In genomic region chr2:52036929-52037595, GRCm38 (mm10) we compare ENCODE assay signal across 9 mouse cellular contexts. TPM values are rescaled to one million over a fixed set of nuclear protein-coding genes. Genes with fewer than 3 reads are reported as not detected.
DNase-seq lines count a peak whose midpoint lies in the region; ATAC-seq and TF ChIP-seq lines count a peak whose summit lies in the region.
"Had no signal": no experiment of that assay in that cellular context is flagged by ENCODE, and none has a peak within 500 bp of the region (broad histone marks: within the 10 kb centered on the region; RNA-seq: fewer than 3 reads in every experiment).

No protein-coding gene starts in this region.

- H3K4me2 ChIP-seq in forebrain, embryonic 14.5 days (ENCODE audit: low read length), result peak overlapping the region; percentile 73
- peak overlapping the region; percentile 57; the same call in 1 of the 2 replicates for H3K4me2 ChIP-seq in liver, embryonic 11.5 days
- peak overlapping the region; percentile 48 for H3K4me2 ChIP-seq in stomach, embryonic 14.5 days (replicated peaks; ENCODE audit: low read depth, low read length)

- no peak overlapping the region for H3K4me3 ChIP-seq in liver, adult 2 months (ENCODE audit: insufficient read depth, low read depth, low read length)
- H3K4me3 ChIP-seq in forebrain, embryonic 14.5 days (ENCODE audit: low read depth, low read length), result 0 out of 2 replicates have a peak overlapping the region, but pooled peaks have one; percentile 43
- H3K4me3 ChIP-seq in liver, embryonic 11.5 days (ENCODE audit: low read depth, low read length), result no peak overlapping the region
- peak overlapping the region; percentile 39; the same call in 1 of the 2 replicates for H3K4me3 ChIP-seq in stomach, embryonic 14.5 days (ENCODE audit: low read depth, low read length)

- no peak for TF ChIP-seq POLR2A in liver, adult 2 months (IDR thresholded peaks at IDR 0.05; ENCODE audit: extremely low read depth, insufficient read depth, low read length)

- no peaks in the 10 kb centered on the region for H3K79me2 ChIP-seq in liver, adult 2 months (ENCODE audit: control insufficient read depth, insufficient read depth, low read length)

- WGBS in liver, adult 2 months, result 43% methylated on average over 10 of the region's 11 CpGs
- WGBS in forebrain, embryonic 14.5 days, result 32% methylated on average over 11 of the region's 11 CpGs
- WGBS in liver, embryonic 11.5 days, result 49% methylated on average over 10 of the region's 11 CpGs
- 52% methylated on average over 9 of the region's 11 CpGs for WGBS in stomach, embryonic 14.5 days

- peak; percentile 19 for DNase-seq in liver, adult 2 months (ENCODE audit: extremely low read depth, low read depth, low spot score)
- DNase-seq in liver, result no peak
- peak; percentile 32 for DNase-seq in forebrain, embryonic 14.5 days (ENCODE audit: low spot score)
- DNase-seq in liver, embryonic 11.5 days (ENCODE audit: low spot score), result no peak
- no peak for DNase-seq in layer of hippocampus, adult 18-20 months (ENCODE audit: low spot score in 2 of 2)
- no peak for DNase-seq in right cerebral cortex, adult 2 months (ENCODE audit: low spot score in 2 of 2)
- DNase-seq in right cerebral cortex, postnatal 14 days, result no peak

- H3K4me1 ChIP-seq in liver, adult 2 months (ENCODE audit: control insufficient read depth, insufficient read depth, low read length), result no peaks in the 10 kb centered on the region
- peaks cover 5% of the 10 kb centered on the region for H3K4me1 ChIP-seq in forebrain, embryonic 14.5 days (ENCODE audit: control insufficient read depth, insufficient read depth, low read length)
- no peaks in the 10 kb centered on the region for H3K4me1 ChIP-seq in liver, embryonic 11.5 days (replicated peaks; ENCODE audit: control insufficient read depth, insufficient read depth, low read length)
- no peaks in the 10 kb centered on the region for H3K4me1 ChIP-seq in stomach, embryonic 14.5 days (ENCODE audit: control insufficient read depth, insufficient read depth, low read length)

- no peaks in the 10 kb centered on the region for H3K27me3 ChIP-seq in liver, adult 2 months (ENCODE audit: control insufficient read depth, insufficient read depth, low read length)
- H3K27me3 ChIP-seq in forebrain, embryonic 14.5 days (replicated peaks; ENCODE audit: control insufficient read depth, insufficient read depth, low read length), result no peaks in the 10 kb centered on the region
- H3K27me3 ChIP-seq in liver, embryonic 11.5 days (replicated peaks; ENCODE audit: control insufficient read depth, insufficient read depth, low read length), result peaks cover 3% of the 10 kb centered on the region
- no peaks in the 10 kb centered on the region for H3K27me3 ChIP-seq in stomach, embryonic 14.5 days (ENCODE audit: control insufficient read depth, insufficient read depth, low read length)

- no peak overlapping the region for H3K9ac ChIP-seq in liver, adult 2 months (ENCODE audit: low read depth, low read length)
- H3K9ac ChIP-seq in forebrain, embryonic 14.5 days (ENCODE audit: low read length), result no peak overlapping the region
- no peak overlapping the region for H3K9ac ChIP-seq in liver, embryonic 11.5 days (ENCODE audit: low read depth, low read length)
- no peak overlapping the region for H3K9ac ChIP-seq in stomach, embryonic 14.5 days (replicated peaks; ENCODE audit: low read depth, low read length)

- peak; percentile 71 for ATAC-seq in forebrain, embryonic 14.5 days
- no peak for ATAC-seq in liver, embryonic 11.5 days (replicated peaks; ENCODE audit: low FRiP score)
- no peak for ATAC-seq in stomach, embryonic 14.5 days (ENCODE audit: insufficient number of reproducible peaks, insufficient read depth, low FRiP score, low read depth)

- no peaks in the 10 kb centered on the region for H3K36me3 ChIP-seq in liver, adult 2 months (ENCODE audit: control insufficient read depth, insufficient read depth, low read length)
- no peaks in the 10 kb centered on the region for H3K36me3 ChIP-seq in forebrain, embryonic 14.5 days (ENCODE audit: control insufficient read depth, insufficient read depth, low read length)
- H3K36me3 ChIP-seq in liver, embryonic 11.5 days (ENCODE audit: control insufficient read depth, insufficient read depth, low read length), result no peaks in the 10 kb centered on the region
- no peaks in the 10 kb centered on the region for H3K36me3 ChIP-seq in stomach, embryonic 14.5 days (ENCODE audit: control insufficient read depth, insufficient read depth, low read length)

- H3K9me3 ChIP-seq in forebrain, embryonic 14.5 days (replicated peaks; ENCODE audit: control insufficient read depth, low read length), result no peaks in the 10 kb centered on the region
- no peaks in the 10 kb centered on the region for H3K9me3 ChIP-seq in liver, embryonic 11.5 days (ENCODE audit: control insufficient read depth, low read length)
- H3K9me3 ChIP-seq in stomach, embryonic 14.5 days (ENCODE audit: control insufficient read depth, low read depth, low read length), result no peaks in the 10 kb centered on the region

- no peak for TF ChIP-seq CTCF in liver, adult 2 months (IDR thresholded peaks at IDR 0.05; ENCODE audit: low read depth, low read length)

- no peak overlapping the region for H3K27ac ChIP-seq in liver, adult 2 months (replicated peaks; ENCODE audit: insufficient read depth, low read depth, low read length)
- no peak overlapping the region for H3K27ac ChIP-seq in forebrain, embryonic 14.5 days (ENCODE audit: low read depth, low read length)
- no peak overlapping the region for H3K27ac ChIP-seq in liver, embryonic 11.5 days (ENCODE audit: low read depth, low read length)
- no peak overlapping the region for H3K27ac ChIP-seq in stomach, embryonic 14.5 days (ENCODE audit: low read length)

RNA-seq across cellular contexts. Expression of gene Tnfaip6, which starts 0.7 kb away (rescaled TPM):
- total RNA-seq in liver, adult 2 months (2014; rRNA removed), result 0.09 and 0.13 TPM in 2 replicates
- polyA plus RNA-seq in liver, adult 2 months (2012; rRNA removed), result not detected in 2 replicates
- 5.6 and 6.5 TPM in 2 replicates for polyA plus RNA-seq in forebrain, embryonic 14.5 days (2014; fragmentation: Nextera tagmentation; extraction: Ambion mirVana)
- 1.8 and 1.9 TPM in 2 replicates for polyA plus RNA-seq in liver, embryonic 11.5 days (2014; fragmentation: Nextera tagmentation; extraction: Ambion mirVana)
- 3.6 and 3.7 TPM in 2 replicates for polyA plus RNA-seq in stomach, embryonic 14.5 days (2014; fragmentation: Nextera tagmentation; extraction: Ambion mirVana)
- total RNA-seq in layer of hippocampus, adult 18-20 months (2021), result 10 to 100 TPM in 1 of 2 experiments, 1 to 10 TPM in 1; 8.9 to 13.0 TPM
- total RNA-seq: megakaryocyte-erythroid progenitor cell, adult 5-6 weeks had no signal

RNA-seq across cellular contexts. Expression of gene Rif1, which starts 35.6 kb away (rescaled TPM):
- 12.8 and 13.3 TPM in 2 replicates for total RNA-seq in liver, adult 2 months (2014; rRNA removed)
- 0.54 and 1.1 TPM in 2 replicates for polyA plus RNA-seq in liver, adult 2 months (2012; rRNA removed)
- polyA plus RNA-seq in forebrain, embryonic 14.5 days (2014; fragmentation: Nextera tagmentation; extraction: Ambion mirVana), result 20.1 and 25.0 TPM in 2 replicates
- 41.5 and 44.9 TPM in 2 replicates for polyA plus RNA-seq in liver, embryonic 11.5 days (2014; fragmentation: Nextera tagmentation; extraction: Ambion mirVana)
- polyA plus RNA-seq in stomach, embryonic 14.5 days (2014; fragmentation: Nextera tagmentation; extraction: Ambion mirVana), result 41.7 and 44.6 TPM in 2 replicates
- total RNA-seq in layer of hippocampus, adult 18-20 months (2021), result 10 to 100 TPM; 27.0 to 28.6 TPM

Comparison
In these comparisons a context has a peak if more than half of its experiments do, and no peak if none do; other contexts are left out.
1. DNase-seq: peak in liver, adult 2 months (single experiment) and forebrain, embryonic 14.5 days (single experiment); none in liver (single experiment), liver, embryonic 11.5 days (single experiment), layer of hippocampus, adult 18-20 months (0 of 2), right cerebral cortex, adult 2 months (0 of 2) and right cerebral cortex, postnatal 14 days (single experiment).
2. H3K4me3 ChIP-seq: peak in forebrain, embryonic 14.5 days (single experiment) and stomach, embryonic 14.5 days (single experiment); none in liver, adult 2 months (single experiment) and liver, embryonic 11.5 days (single experiment).
3. Peak in every context shown above with its lines, with median percentiles within 50 percentile points of each other: H3K4me2 ChIP-seq.